Mouse (Mus musculus) MEL (cell line): Measurements from ENCODE around the gene Tmem11.

ENCODE experiments used
- CTCF ChIP-seq, 3 experiments: IDR thresholded peaks in 2 of 3; conservative IDR thresholded peaks in 1 of 3; 2 replicates each; pipeline ENCODE4 v1.5.1; 2011 to 2012; ENCODE audit warnings: low read length in 3 of 3, low read depth in 2 of 3, mild to moderate bottlenecking in 2 of 3, improper control_type of control experiment in 1 of 3, inconsistent platforms in 1 of 3, mixed read lengths in 1 of 3, moderate library complexity in 1 of 3; ENCODE audit not compliant: control insufficient read depth in 1 of 3, insufficient read depth in 1 of 3, poor library complexity in 1 of 3, severe bottlenecking in 1 of 3
- MXI1 ChIP-seq: IDR thresholded peaks from 2 replicates; pipeline ENCODE4 v1.6.1; 2011; ENCODE audit warnings: mild to moderate bottlenecking, low read depth, low read length, improper control_type of control experiment
- MYB ChIP-seq: IDR thresholded peaks from 2 replicates; pipeline ENCODE4 v1.6.1; 2011; ENCODE audit warnings: mild to moderate bottlenecking, low read depth, low read length, improper control_type of control experiment
- NELFE ChIP-seq: IDR thresholded peaks from 2 replicates; pipeline ENCODE4 v1.6.1; 2011; ENCODE audit warnings: low read depth, low read length, improper control_type of control experiment
- POLR2A ChIP-seq, 2 experiments: IDR thresholded peaks; 2 replicates each; pipeline ENCODE4 v1.6.1; 2011 to 2012; ENCODE audit warnings: low read length in 2 of 2, mild to moderate bottlenecking in 2 of 2, control low read depth in 1 of 2, improper control_type of control experiment in 1 of 2, low read depth in 1 of 2, moderate library complexity in 1 of 2; ENCODE audit not compliant: control insufficient read depth in 1 of 2, insufficient read depth in 1 of 2, poor library complexity in 1 of 2
- RCOR1 ChIP-seq: IDR thresholded peaks from 2 replicates; pipeline ENCODE4 v1.6.1; 2012; ENCODE audit warnings: low read depth, mild to moderate bottlenecking, inconsistent platforms, low read length, improper control_type of control experiment
- TCF12 ChIP-seq: IDR thresholded peaks from 2 replicates; pipeline ENCODE4 v1.6.1; 2014; ENCODE audit warnings: low read depth, mild to moderate bottlenecking, inconsistent platforms, low read length, improper control_type of control experiment, moderate library complexity
- UBTF ChIP-seq: IDR thresholded peaks from 2 replicates; pipeline ENCODE4 v1.6.1; 2012; ENCODE audit warnings: low read depth, mild to moderate bottlenecking, inconsistent platforms, low read length, improper control_type of control experiment, moderate library complexity, borderline replicate concordance; ENCODE audit not compliant: insufficient read depth
- ZC3H11A ChIP-seq: IDR thresholded peaks from 2 replicates; pipeline ENCODE4 v1.6.1; 2012; ENCODE audit warnings: low read depth, mild to moderate bottlenecking, inconsistent platforms, low read length, improper control_type of control experiment

GRCm38 (mm10) chr11:60845415-60845814, 33.7 kb downstream of the Tmem11 start:
- TF ChIP-seq CTCF (IDR thresholded peaks at IDR 0.05 in 2 of 3, conservative IDR thresholded peaks at IDR 0.05 in 1 of 3; ENCODE audit: control insufficient read depth in 1 of 3, insufficient read depth in 1 of 3, low read depth in 2 of 3, low read length in 3 of 3, poor library complexity in 1 of 3, severe bottlenecking in 1 of 3) (no peak), ZC3H11A (no peak), POLR2A (IDR thresholded peaks at IDR 0.05; ENCODE audit: control insufficient read depth in 1 of 2, insufficient read depth in 1 of 2, low read depth in 1 of 2, low read length in 2 of 2, poor library complexity in 1 of 2) (no peak), RCOR1 (no peak), NELFE (no peak), UBTF (no peak), MXI1 (no peak), TCF12 (no peak), MYB (no peak)
